Mouse (Mus musculus) hindbrain, embryonic 16.5 days (tissue): ENCODE measurements around the gene Ube2j2. TPM values are rescaled to one million over a fixed set of nuclear protein-coding genes. Genes with fewer than 3 reads are reported as not detected.
A peak's percentile ranks its signal among the peaks of the same experiment; 100 is the strongest.

Experiments used
- ATAC-seq: fragments of 200-750 bp; cut with Nextera tagmentation; 2 replicates; pipeline ENCODE4 v1.8.0; 2017; ENCODE audit warnings: moderate TSS enrichment, moderate library complexity
- H3K27ac ChIP-seq: fragments of 300-500 bp; sonication (generic); 2 replicates; pipeline ENCODE4 v1.5.1; 2014; ENCODE audit warnings: low read depth, mild to moderate bottlenecking, control low read depth, low read length, moderate library complexity
- H3K27me3 ChIP-seq: fragments of 300-500 bp; sonication (generic); replicated peaks from 2 replicates; pipeline ENCODE4 v1.6.1; 2014; ENCODE audit warnings: low read length; ENCODE audit not compliant: control insufficient read depth, insufficient read depth
- H3K36me3 ChIP-seq: fragments of 300-500 bp; sonication (generic); 2 replicates; pipeline ENCODE4 v1.6.1; 2014; ENCODE audit warnings: mild to moderate bottlenecking, low read length, moderate library complexity, mixed read lengths; ENCODE audit not compliant: control insufficient read depth, insufficient read depth
- H3K4me1 ChIP-seq: fragments of 300-500 bp; sonication (generic); 2 replicates; pipeline ENCODE4 v1.6.1; 2014; ENCODE audit warnings: low read depth, low read length; ENCODE audit not compliant: control insufficient read depth, insufficient read depth
- H3K4me2 ChIP-seq: fragments of 300-500 bp; sonication (generic); 2 replicates; pipeline ENCODE4 v1.6.1; 2014; ENCODE audit warnings: mild to moderate bottlenecking, low read length, control low read depth, moderate library complexity
- H3K4me3 ChIP-seq: fragments of 300-500 bp; sonication (generic); 2 replicates; pipeline ENCODE4 v1.5.1; 2014; ENCODE audit warnings: mild to moderate bottlenecking, low read length, control low read depth, moderate library complexity
- H3K9ac ChIP-seq: fragments of 300-500 bp; sonication (generic); 2 replicates; pipeline ENCODE4 v1.6.1; 2014; ENCODE audit warnings: low read depth, mild to moderate bottlenecking, control low read depth, low read length, moderate library complexity
- H3K9me3 ChIP-seq: fragments of 300-500 bp; sonication (generic); 2 replicates; pipeline ENCODE4 v1.6.1; 2014; ENCODE audit warnings: mild to moderate bottlenecking, low read length, moderate library complexity; ENCODE audit not compliant: control insufficient read depth
- WGBS: fragments of 180-500 bp; shearing (Covaris S2); extraction: QIAGEN DNeasy Blood & Tissue Kit; methylation state at CpG from one replicate; pipeline ENCODE4 v1.1.7; 2014; 5-methylcytosine and 5-hydroxymethylcytosine counted together
- polyA plus RNA-seq: library from polyadenylated mRNA; unstranded; fragments of >200 nt; fragmentation: Nextera tagmentation; extraction: Ambion mirVana; gene quantifications from 2 replicates; pipeline ENCODE4 v1.2.1, GENCODE M21; 2015

Ube2j2 gene
- polyA plus RNA-seq, 1 experiment from 2014 or later, result 97.6 TPM

- WGBS, result 91% methylated on average over 13 of the region's 13 CpGs
- no peaks in the 10 kb centered on the region for H3K9me3 ChIP-seq
These were observed 39.1 kb upstream of the Ube2j2 start for GRCm38 (mm10) chr4:155904318-155905102.

GRCm38 (mm10) chr4:155905634-155906033, 38.0 kb upstream of the Ube2j2 start:
- WGBS, result 87% methylated on average over 13 of the region's 13 CpGs

More at GRCm38 (mm10) chr4:155904318-155905102, 39.1 kb upstream of the Ube2j2 start:
- no peaks in the 10 kb centered on the region for H3K27me3 ChIP-seq
- H3K4me3 ChIP-seq, result no peak overlapping the region
- H3K36me3 ChIP-seq, result peaks cover 66% of the 10 kb centered on the region
- H3K9ac ChIP-seq, result no peak overlapping the region
- H3K4me2 ChIP-seq, result no peak overlapping the region
- H3K27ac ChIP-seq, result no peak overlapping the region
- no peak for ATAC-seq
- H3K4me1 ChIP-seq, result no peaks in the 10 kb centered on the region

GRCm38 (mm10) chr4:155906125-155906524, 37.5 kb upstream of the Ube2j2 start:
- no peak overlapping the region for H3K4me3 ChIP-seq
- H3K4me1 ChIP-seq, result no peaks in the 10 kb centered on the region
- ATAC-seq, result no peak
- no peaks in the 10 kb centered on the region for H3K27me3 ChIP-seq
- no peak overlapping the region for H3K27ac ChIP-seq
- H3K36me3 ChIP-seq, result peaks cover 51% of the 10 kb centered on the region
- no peak overlapping the region for H3K9ac ChIP-seq
- H3K4me2 ChIP-seq, result no peak overlapping the region
- H3K9me3 ChIP-seq, result no peaks in the 10 kb centered on the region
- WGBS, result 83% methylated on average over 9 of the region's 9 CpGs

More at GRCm38 (mm10) chr4:155905634-155906033, 38.0 kb upstream of the Ube2j2 start:
- no peak for ATAC-seq
- no peak overlapping the region for H3K4me3 ChIP-seq
- H3K27ac ChIP-seq, result no peak overlapping the region
- H3K9me3 ChIP-seq, result no peaks in the 10 kb centered on the region
- peaks cover 56% of the 10 kb centered on the region for H3K36me3 ChIP-seq
- no peaks in the 10 kb centered on the region for H3K4me1 ChIP-seq
- H3K27me3 ChIP-seq, result no peaks in the 10 kb centered on the region
- H3K9ac ChIP-seq, result no peak overlapping the region
- H3K4me2 ChIP-seq, result no peak overlapping the region

- H3K4me3 ChIP-seq, result no peak overlapping the region
- no peak overlapping the region for H3K9ac ChIP-seq
- no peaks in the 10 kb centered on the region for H3K9me3 ChIP-seq
- no peak overlapping the region for H3K27ac ChIP-seq
- ATAC-seq, result no peak
- no peak overlapping the region for H3K4me2 ChIP-seq
- 86% methylated on average over 11 of the region's 11 CpGs for WGBS
- H3K36me3 ChIP-seq, result peaks cover 44% of the 10 kb centered on the region
- H3K27me3 ChIP-seq, result no peaks in the 10 kb centered on the region
- no peaks in the 10 kb centered on the region for H3K4me1 ChIP-seq
These were observed 36.6 kb upstream of the Ube2j2 start for GRCm38 (mm10) chr4:155907003-155907402.

- WGBS, result 81% methylated on average over 7 of the region's 7 CpGs
- Histone ChIP-seq H3K27ac (no peak overlapping the region), H3K9ac (no peak overlapping the region), H3K27me3 (no peaks in the 10 kb centered on the region), H3K9me3 (no peaks in the 10 kb centered on the region), H3K4me1 (no peaks in the 10 kb centered on the region), H3K4me3 (no peak overlapping the region), H3K4me2 (no peak overlapping the region), H3K36me3 (peaks cover 31% of the 10 kb centered on the region)
- ATAC-seq, result no peak
These were observed 35.4 kb upstream of the Ube2j2 start for GRCm38 (mm10) chr4:155908281-155908680.

GRCm38 (mm10) chr4:155908751-155909150, 34.9 kb upstream of the Ube2j2 start:
- no peak for ATAC-seq
- 96% methylated on average over 4 of the region's 4 CpGs for WGBS

GRCm38 (mm10) chr4:155932031-155932430, 11.6 kb upstream of the Ube2j2 start:
- Histone ChIP-seq H3K36me3 (no peaks in the 10 kb centered on the region), H3K4me3 (no peak overlapping the region), H3K27ac (no peak overlapping the region), H3K4me1 (no peaks in the 10 kb centered on the region), H3K27me3 (no peaks in the 10 kb centered on the region), H3K9ac (no peak overlapping the region), H3K4me2 (no peak overlapping the region), H3K9me3 (no peaks in the 10 kb centered on the region)
- 75% methylated on average over 1 of the region's 1 CpGs for WGBS
- no peak for ATAC-seq

More at GRCm38 (mm10) chr4:155908751-155909150, 34.9 kb upstream of the Ube2j2 start:
- Histone ChIP-seq H3K27ac (no peak overlapping the region), H3K36me3 (peaks cover 27% of the 10 kb centered on the region), H3K27me3 (no peaks in the 10 kb centered on the region), H3K9ac (no peak overlapping the region), H3K4me1 (no peaks in the 10 kb centered on the region), H3K4me2 (no peak overlapping the region), H3K4me3 (no peak overlapping the region), H3K9me3 (no peaks in the 10 kb centered on the region)

GRCm38 (mm10) chr4:155943049-155943452, 580 bp upstream of the Ube2j2 start:
- peak; percentile 55 for ATAC-seq
- peaks cover 8% of the 10 kb centered on the region for H3K36me3 ChIP-seq
- 1% methylated on average over 17 of the region's 17 CpGs for WGBS
- H3K9ac ChIP-seq, result peak overlapping the region; percentile 84
- H3K9me3 ChIP-seq, result no peaks in the 10 kb centered on the region
- H3K27me3 ChIP-seq, result no peaks in the 10 kb centered on the region
- peak overlapping the region; percentile 92 for H3K27ac ChIP-seq
- H3K4me2 ChIP-seq, result peak overlapping the region; percentile 96
- peaks cover 21% of the 10 kb centered on the region for H3K4me1 ChIP-seq
- peak overlapping the region; percentile 96 for H3K4me3 ChIP-seq

GRCm38 (mm10) chr4:155944271-155944670, 640 bp downstream of the Ube2j2 start:
- Histone ChIP-seq H3K4me1 (peaks cover 21% of the 10 kb centered on the region), H3K4me3 (peak overlapping the region; percentile 96), H3K27me3 (no peaks in the 10 kb centered on the region), H3K36me3 (peaks cover 13% of the 10 kb centered on the region), H3K27ac (peak overlapping the region; percentile 80), H3K9me3 (no peaks in the 10 kb centered on the region), H3K4me2 (peak overlapping the region; percentile 95), H3K9ac (peak overlapping the region; percentile 89)
- 1% methylated on average over 17 of the region's 17 CpGs for WGBS
- no peak for ATAC-seq
